Mouse (Mus musculus) urinary bladder, adult 2 months (tissue): ENCODE data around the gene Fsd1l. TPM values are rescaled to one million over a fixed set of nuclear protein-coding genes. Genes with fewer than 3 reads are reported as not detected.

ENCODE experiments used
- DNase-seq: peaks from one replicate; pipeline ENCODE4 v3.0.0; 2022; ENCODE audit warnings: low spot score
- polyA plus RNA-seq: library from polyadenylated mRNA; depleted of rRNA; stranded (reverse); fragments of >200 nt; gene quantifications from 2 replicates; pipeline ENCODE4 v1.2.3, GENCODE M21; 2012; rRNA removed

Gene Fsd1l
- 5.1 and 5.2 TPM in 2 replicates for polyA plus RNA-seq

DNA sequence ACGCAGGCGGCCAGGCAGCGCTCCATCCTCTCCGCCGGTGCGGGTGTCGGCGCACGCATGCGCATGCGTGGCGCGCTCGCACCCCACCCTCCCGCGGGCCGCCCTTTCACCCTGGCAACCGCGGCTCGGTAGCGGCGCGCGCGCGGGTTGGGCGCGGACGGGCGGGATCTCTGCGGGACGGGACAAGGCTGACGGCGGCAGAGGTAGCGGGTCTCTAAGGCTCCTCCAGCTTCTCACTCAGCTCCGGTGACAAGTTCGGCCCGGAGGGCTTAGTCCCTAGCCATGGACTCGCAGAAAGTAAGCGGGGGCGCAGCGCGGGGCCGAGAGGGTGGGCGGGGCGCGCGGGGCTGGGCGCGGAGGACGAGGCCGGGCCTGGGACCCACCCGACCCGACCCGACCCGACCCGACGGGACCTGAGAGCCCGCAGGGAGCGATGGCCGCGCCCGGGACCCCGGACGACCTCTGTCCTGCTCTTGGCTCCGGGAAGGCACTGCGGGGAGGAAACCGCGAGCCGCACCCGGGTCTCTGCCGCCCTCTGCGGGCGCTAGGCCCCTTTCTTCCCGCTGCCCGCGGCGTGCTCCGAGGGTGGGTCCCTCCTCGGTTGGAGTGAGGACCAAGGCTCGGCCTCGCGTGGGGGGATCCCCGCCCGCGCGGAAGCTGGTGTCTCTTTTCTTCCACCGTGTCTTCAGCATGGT lies at the start of gene Fsd1l:
Gene Fsd1l (plus strand): TSS at position 156 of the 695 bp plus-strand sequence.
- peak; percentile 69 for DNase-seq

DNA sequence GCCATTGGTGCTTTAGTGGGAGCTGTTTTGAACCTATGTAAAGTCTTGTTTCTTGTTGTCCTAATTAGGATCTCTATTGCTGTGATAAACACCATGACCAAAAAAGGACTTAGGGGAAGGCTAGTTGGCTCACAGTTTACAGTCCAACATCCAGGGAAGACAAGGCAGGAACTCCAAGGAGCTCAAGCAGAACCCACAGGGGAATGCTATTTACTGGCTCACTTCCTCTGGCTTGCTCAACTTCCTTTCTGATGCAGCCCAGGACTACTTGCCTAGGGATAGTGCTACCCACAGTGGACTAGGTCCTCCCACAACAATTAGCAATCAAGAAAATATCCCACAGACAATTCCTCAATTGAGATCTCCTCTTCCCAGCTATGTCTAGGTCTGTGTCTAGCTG lies 43.6 kb upstream of the Fsd1l start:
- DNase-seq, result no peak

- no peak for DNase-seq
These were observed 42.3 kb upstream of the Fsd1l start for GRCm38 (mm10) chr4:53588936-53589335.

GRCm38 (mm10) chr4:53589466-53589865 lies 41.8 kb upstream of the Fsd1l start:
- no peak for DNase-seq

- DNase-seq, result no peak
These were observed 41.1 kb upstream of the Fsd1l start for GRCm38 (mm10) chr4:53590163-53590562.

DNA sequence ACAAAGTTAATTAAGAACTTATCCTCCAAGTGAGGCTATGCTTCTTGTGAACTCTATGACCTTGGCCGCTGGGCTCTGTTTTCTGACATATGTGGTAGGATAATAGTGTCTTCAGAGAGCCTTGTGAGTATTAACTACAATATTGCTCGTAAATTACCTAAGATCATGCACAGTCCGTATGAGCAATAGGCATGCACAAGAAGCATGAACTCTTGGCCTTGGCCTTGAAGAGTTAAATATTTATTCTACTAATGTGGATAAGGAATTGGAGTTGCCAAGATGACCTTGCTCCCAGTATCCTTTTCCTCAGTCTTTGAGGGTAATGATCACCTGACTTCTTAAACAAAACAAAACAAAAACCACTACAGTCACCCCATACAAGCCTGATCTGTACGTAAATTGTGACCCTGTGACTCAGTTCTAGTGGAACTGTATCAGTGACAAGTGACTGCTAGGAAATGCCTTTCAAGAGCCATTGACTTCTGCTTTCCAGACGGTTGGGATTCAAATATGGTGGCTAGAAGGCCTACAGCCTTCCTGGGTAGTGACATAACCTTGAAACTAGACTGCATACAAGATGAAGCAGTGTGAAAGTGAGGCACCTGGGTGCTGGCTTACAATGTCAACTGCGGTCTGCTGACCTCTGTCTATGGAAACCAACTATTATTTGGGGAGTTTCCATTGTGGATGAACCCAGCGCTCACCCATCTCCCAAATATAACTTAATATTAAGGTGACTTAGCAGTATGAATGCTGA lies 40.4 kb upstream of the Fsd1l start:
- DNase-seq, result no peak

DNA sequence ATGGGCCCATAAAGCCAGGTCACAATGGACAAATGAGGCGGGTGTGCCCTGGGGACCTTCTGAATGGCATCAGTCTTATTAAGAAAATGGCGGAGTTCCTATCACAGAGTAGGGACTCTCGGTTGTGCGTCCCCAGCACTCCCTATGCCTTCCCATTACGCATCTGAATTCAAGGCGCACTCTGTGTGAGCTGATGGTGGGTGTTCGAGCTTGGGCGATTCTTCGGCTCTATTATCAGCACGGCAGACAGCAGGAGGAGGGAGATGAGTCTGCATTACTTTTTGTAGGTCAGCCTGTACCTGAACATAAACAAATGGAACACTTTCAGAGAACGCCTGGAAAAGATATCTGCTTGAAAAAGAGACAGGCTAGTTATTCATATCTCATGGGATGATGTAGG lies 39.7 kb upstream of the Fsd1l start:
- DNase-seq, result no peak

DNA sequence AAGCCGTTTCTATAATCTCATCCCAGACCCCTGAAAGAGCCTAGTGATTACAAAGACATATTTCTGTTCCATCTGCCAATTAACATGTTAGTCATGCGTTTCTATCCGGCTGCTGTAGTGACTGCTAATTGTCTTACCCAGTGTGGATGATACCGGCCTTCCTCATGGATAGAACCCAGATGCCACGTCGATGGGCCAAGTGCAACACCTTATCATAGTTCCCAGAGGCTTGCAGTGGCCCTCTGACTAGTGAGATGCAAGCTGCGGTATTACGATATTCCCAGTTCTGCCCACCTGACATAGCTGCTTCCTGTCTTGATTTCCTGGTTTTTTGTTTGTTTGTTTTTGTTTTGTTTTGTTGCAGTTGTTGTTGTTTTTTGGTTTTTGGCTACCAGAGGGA lies 39.3 kb upstream of the Fsd1l start:
- DNase-seq, result no peak

- DNase-seq, result no peak
These were observed 38.9 kb upstream of the Fsd1l start for GRCm38 (mm10) chr4:53592386-53592785.

GRCm38 (mm10) chr4:53594204-53594603 lies 37.1 kb upstream of the Fsd1l start:
- DNase-seq, result no peak

DNA sequence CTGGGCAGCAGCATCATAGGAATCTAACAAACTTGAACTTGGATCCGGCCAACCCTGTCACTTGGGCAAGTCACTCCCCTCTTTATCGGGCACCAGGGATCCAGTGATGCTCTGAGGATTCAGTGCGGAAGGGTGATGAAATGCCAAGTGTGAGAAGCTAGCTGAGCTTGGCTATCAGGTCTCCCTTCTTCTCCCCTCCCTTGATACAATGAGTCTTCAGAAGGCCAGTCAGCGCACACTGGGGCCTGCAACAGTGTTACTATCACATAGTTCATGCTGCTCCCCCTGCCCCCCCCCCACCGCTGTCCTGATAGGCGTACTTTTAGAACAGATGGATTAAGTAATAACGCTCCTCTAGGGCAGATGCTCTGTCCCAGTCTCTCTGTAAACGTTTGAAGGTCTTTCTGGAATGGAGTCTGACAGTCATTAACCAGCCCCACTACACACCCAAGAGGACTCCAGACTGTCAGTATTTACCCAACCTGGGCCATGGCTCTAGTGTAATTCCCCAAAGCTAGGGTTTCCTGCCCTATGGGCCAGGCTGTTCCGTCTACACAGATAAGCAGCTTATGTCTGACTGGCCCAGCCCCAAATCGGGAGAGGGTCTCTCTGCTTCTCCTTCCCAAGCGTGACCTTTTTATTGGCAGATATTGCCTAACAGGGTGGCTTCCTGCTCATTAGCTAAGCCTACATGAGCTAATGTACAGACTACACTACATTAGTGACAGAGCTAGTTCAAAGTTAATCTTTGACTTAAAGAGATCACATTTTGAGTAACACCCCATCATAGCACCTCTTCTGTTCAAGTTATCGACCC lies 35.8 kb upstream of the Fsd1l start:
- no peak for DNase-seq

DNA sequence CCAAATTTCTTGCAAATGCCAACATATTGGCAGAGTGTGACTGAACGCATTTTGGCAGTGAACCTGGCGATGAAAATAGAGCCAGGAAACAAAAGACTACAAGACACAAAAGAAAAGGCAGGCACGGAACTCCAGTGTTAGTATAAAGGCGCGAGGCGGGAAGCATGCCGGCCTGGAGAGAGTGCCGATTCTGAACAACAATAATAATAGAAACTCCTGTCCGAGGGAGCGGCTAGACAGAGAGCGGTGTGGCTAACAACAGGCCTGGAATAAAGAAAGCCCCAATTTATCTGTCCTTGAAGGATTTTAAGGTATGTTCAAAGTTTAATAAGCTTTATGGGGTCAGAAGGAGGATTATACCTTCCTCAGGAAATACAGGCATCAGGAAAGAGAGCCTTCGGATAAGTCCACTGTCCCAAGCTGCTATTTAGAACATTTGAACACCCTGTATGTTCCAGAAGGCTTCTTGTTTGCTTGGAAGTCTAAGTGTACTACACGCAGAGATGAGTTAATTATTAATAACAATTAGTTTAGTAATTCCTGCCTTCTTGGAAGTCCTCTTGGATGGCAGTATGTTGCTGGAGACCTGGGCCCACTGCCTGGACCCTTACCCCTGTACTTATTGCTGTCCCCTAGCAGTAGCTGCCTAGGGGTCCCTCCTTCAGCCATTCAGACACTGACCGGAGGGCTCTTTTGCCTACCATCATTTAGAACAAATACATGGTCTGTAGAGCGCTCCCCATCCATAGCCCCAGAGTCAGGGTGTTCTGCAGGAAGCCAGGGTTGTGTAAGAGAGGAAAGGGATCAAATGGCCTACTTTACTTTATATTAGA lies 35.0 kb upstream of the Fsd1l start:
- no peak for DNase-seq

DNA sequence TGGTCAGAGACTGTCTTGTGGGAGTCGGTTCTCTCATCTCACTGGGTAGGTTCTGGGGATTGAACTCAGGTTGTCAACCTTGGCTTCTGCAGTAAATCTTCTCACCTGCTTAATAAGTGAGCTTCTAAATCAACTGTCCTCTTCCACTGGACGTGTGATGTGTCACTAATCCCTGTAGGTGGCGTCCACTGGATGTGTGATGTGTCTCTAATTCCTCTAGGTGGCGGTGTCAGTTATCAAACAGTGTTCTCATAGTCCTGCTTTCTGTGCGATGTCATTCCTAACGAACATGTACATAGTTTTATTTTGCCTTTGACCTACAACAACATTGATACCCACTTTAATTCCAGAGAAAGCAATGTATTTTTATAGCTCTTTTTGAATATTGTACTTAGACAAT lies 30.8 kb upstream of the Fsd1l start:
- DNase-seq, result no peak

GRCm38 (mm10) chr4:53614576-53615225 lies 16.6 kb upstream of the Fsd1l start:
- DNase-seq, result no peak

DNA sequence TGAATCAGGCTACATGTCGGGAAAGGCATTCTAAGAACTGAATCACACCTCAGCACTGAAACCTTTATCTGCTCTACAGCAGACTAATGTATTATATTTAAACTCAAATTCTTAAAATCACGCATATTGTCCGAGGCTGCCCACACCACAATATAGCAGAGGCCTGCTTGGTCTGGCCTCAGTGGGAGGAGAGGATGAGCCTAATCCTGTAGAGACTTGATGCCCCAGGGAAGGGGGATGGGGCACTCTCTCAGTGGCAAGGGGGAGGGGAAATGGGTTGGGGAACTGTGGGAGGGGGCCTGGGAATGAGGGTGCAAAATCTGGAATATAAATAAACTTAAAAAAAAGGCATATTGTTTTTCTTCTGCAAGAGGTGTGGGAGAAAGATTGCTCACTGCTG lies 13.3 kb upstream of the Fsd1l start:
- DNase-seq, result no peak

- DNase-seq, result no peak
These were observed 11.2 kb upstream of the Fsd1l start for GRCm38 (mm10) chr4:53620104-53620503.

DNA sequence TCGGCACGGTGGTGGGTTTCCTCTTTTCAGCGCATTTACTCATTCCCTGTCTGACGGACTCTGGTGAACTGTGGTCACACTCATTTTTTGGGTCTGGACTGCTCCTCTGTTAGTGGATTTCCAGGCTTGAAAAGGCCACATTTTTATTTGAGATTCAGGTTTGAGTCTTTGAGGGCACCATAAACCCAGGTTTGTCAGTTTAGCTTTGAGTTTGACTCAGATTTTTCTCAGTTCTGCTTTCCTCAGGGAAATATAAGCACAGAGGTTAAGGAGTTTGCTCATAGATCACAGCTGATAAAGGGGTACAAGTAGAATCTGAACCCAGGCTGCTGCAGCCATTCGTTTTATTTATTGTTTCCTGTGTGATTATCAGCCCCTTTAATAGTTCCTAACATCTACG lies 10.2 kb upstream of the Fsd1l start:
- DNase-seq, result no peak

GRCm38 (mm10) chr4:53621490-53621889 lies 9.8 kb upstream of the Fsd1l start:
- DNase-seq, result no peak

DNA sequence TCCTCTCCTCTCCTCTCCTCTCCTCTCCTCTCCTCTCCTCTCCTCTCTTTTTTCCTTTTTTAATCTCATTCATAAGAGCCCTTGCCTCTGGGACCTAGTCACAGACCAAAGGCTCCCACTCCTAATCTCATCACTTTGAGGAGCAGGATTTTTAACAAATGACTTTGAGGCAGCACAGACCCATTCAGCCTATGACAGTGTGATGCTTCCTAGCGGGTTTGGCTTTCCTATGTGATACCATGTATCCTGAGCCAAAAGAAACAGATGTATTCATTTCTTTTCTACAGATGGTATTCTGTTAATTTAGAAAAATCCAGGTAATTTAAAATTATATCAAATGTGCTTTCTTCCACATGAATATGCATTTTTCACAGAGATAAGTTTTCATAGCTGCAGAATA lies 7.6 kb upstream of the Fsd1l start:
- no peak for DNase-seq

DNA sequence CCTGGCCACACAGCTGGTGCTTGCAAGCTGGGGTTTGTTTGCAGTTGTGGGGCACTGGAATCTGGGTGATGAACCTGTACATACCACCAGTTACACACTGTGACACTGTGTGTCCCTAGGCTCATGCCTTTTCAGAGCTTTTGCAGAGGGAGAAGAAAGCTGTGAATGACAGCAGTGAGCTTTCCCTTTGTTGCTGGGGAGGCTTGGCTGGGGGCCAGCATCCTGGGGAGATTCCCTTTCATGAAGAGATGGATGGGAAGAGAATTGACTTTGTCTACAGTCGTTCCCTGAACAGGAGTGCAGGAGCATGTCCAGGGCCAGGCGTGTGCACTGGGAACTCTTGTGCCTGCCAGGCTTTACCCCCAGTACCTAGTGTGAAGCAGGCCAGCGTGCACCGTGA lies 6.5 kb upstream of the Fsd1l start:
- no peak for DNase-seq

- no peak for DNase-seq
These were observed 6.0 kb upstream of the Fsd1l start for GRCm38 (mm10) chr4:53625263-53625662.
